Mouse (Mus musculus) gastrocnemius, postnatal 36 days (tissue): ENCODE data around the gene Map3k11. TPM values are rescaled to one million over a fixed set of nuclear protein-coding genes. Genes with fewer than 3 reads are reported as not detected.
A peak's percentile ranks its signal among the peaks of the same experiment; 100 is the strongest.

Experiments used
- DNase-seq, 2 experiments: peaks; one replicate each; pipeline ENCODE4 v3.0.0; 2022
- intact Hi-C: fragments of 180-260 bp; cut with DNase I; formaldehyde crosslinking; loops from one replicate; pipeline ENCODE4 v1.15.1; 2025
- total RNA-seq, 2 experiments: library from RNA; stranded (reverse); gene quantifications; 2 replicates each; pipeline ENCODE4 v1.2.3; 2021

Map3k11 gene
- total RNA-seq, 2 experiments from 2014 or later = 10.8 to 11.3 TPM

DNA sequence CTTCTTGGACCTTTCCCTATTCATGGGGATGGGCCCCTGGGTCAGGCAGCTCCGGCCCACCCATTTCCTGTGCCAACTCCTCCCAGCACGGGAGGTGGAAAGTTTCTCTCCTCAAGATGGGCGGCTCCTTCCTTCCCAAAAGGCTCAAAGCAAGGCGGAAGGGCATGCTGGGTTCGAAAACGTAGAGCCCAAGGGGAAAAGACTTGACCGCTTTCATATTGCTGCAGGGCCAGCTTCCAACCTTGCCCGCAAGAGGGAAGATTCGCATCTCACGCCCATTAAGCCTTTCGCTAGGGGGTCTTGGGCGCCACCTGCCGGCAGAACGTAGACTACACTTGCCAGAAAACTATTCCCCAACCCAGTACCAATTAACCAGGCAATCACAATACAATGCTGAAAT, 39.2 kb downstream of the Map3k11 start:
- DNase-seq = peak; percentile 89 to 92
- intact Hi-C loops = loop anchor here (1.0 to 5.0 kb wide), 3 partner anchors 16 to 45 kb away; partner anchors contain the start of gene Scyl1

- intact Hi-C loops = loop anchor here (1.0 to 5.0 kb wide), 3 partner anchors 18 to 43 kb away; partner anchors contain the start of gene Scyl1
- DNase-seq = peak; percentile 48 to 73
These were observed 40.3 kb downstream of the Map3k11 start for GRCm38 (mm10) chr19:5728631-5729443.

DNA sequence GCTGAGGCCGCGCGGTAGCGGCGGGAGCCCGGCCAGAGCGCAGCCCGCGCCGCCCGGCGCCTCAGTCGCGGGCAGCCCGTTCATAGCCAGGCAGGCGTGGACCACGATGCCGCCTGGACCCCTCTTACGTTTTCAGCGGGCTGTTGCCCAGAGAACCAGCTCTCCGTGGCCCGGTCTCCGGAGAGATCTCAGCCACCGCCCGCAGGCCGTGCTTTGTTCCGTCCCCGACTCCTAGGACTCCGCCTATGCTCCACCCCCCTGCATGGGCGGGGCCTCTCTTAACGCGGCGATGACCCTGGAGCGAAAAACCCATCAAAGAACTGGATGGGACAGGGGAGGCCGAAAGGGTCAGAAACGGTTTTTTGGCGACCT, 40.9 kb downstream of the Map3k11 start, which contains the start of gene Fam89b:
Gene Fam89b, minus strand, starts transcription at position 210 of the 372 bp plus-strand sequence.
- DNase-seq = peak; percentile 88 to 89
- intact Hi-C loops = loop anchor here (5.0 kb wide), 2 partner anchors 37 to 43 kb away; partner anchors contain the start of gene Scyl1

DNA sequence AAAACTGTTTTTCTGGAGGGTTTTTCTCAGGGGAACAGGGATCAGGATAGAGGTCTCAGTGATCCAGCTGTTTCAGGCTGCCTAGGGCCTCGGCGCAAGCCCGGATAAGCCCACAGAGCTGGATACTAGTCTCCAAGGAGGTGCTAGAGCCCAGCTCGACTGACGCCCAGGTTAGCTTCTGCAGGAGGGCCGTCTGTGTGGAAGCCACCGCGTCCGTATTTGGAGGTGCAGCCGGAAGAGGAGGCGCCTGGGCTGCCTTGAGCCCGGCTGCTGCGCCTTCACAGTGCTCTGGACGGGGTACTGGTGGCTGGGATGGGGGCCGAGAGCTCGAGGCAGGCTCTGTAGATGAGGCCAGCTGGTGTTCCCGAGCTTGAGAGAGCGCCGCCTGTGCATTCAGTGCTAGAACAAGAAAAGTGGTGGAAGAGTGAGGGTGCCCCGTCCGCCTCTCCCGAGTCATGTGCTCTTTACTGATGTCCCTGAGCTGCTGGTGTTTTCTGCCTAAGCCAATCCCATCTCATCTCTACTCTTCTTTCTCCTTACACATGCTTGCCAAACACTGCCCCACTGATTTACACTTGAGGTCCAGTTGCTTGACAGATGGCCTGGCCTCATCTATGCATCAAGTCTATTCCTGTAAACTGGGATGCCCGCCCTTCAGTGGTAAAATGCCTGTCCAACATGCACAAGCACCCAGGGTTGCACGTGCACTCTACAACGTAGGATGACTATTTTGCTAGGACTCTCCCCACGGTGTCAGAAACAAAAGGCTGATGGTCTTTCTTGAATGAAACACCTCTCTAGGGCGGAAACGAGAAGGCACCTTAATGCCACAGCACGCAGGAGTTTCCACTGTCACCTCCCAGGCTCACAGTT, 42.0 kb downstream of the Map3k11 start:
- no peak for DNase-seq
- intact Hi-C loops = no loop called here

DNA sequence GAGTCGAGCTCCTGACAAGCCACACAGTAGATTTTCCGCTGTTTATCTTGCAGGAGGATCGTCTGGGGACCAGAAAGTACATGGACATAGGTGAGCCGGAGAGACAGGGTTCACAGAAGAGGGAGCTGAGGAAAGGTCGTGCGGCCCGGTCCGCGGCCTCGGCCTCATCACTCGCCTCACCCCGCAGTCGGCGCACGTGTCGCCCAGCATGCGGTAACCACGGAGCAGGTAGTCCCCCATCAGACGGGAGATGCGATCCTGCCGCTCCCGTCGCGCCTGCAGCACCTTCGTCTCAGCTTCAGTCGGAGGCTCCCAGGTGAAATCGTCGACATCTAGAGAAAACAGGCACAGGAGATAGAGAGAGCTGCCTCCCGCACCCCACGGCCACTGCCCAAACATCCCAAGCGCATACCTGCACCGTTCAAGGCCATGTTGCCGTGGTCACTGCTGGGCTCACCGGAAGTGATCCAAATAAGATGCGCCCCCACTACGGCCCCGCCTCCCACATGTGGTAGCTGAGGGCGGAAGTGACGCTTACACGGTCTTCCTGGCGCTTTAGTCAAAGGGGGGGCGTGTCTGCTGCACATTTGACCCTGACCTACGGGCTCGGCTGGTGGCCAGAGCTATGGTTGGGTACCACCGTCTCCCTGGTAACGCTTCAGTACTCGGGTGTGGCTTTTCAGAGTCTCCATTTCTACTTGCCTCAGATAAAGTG, 42.9 kb downstream of the Map3k11 start:
- intact Hi-C loops = no loop called here
- DNase-seq = peak; percentile 82 to 89

GRCm38 (mm10) chr19:5734325-5734724, 45.8 kb downstream of the Map3k11 start:
- no peak for DNase-seq
- intact Hi-C loops = no loop called here

DNA sequence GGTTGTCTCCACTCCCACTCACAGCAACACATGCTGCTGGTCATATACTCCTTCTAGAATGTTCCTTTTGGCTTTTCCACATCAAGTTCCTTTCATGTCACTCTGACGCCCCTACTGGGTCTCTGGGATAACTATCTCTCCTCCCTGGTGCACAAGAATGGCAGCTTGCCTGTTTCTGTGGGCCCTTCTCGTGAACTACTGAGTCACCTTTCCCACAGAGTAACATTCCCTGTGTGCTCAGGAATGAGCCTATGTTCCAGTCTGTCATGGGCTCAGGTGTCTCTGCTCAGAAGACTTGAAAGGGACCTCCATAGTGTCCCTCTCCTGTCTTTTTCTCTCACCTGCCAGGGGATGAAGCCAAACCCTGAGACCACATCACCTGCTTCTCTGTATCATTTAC, 50.9 kb downstream of the Map3k11 start:
- intact Hi-C loops = loop anchor here (5.0 kb wide), 1 partner anchor 38 kb away; no protein-coding TSS in a partner anchor
- no peak for DNase-seq

DNA sequence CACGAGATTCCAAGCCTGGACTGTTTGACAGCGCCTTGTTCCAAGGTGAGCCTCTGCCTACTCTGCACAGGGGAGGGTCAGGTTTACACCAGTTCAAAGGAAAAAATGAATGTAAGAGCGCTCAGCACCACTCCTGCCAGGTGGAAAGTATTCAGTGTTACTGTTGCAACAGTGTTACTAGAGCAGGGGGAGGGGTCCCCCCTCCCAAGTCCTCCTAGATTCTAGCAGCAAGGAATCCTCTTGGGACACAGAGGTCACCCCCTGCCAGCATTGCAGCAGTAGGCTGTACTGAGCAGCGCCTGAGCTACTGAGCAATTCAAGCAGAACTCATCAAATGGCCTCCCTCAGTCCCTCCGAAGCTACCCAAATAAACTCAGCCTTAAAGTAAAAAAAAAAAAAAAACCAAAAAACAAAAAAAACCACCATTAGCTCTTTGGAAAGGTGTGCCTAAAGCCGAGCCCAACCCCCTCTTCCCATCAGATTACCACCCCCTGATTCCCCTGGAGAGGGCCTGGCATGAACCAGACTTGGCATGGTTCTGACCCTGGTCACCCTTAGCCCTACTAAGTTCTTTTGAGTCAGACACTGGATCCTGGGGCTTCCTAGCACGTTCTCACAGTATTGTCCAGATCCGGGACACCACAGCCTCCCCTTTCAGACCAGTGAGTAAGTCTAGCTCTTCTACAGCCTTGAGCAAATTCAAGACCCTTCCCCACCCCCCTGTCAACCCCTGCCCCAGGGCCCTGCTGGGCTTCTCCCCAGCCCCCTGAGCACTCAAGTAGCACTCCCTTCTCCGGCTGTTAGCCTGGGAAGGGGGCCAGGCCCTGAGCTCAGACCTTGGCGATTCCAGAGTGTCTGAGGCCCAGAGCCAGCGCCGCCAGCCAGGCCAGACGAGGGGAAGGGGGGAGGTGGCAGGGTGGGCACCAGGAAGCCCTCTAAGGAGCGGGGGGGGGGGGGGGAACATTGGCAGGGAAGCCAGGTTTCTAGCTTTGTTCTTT, 52.1 kb downstream of the Map3k11 start, which contains the start of gene Ltbp3:
Gene Ltbp3, plus strand, starts transcription at position 585 of the 998 bp plus-strand sequence.
- peak; percentile 80 to 87 for DNase-seq
- intact Hi-C loops = no loop called here

DNA sequence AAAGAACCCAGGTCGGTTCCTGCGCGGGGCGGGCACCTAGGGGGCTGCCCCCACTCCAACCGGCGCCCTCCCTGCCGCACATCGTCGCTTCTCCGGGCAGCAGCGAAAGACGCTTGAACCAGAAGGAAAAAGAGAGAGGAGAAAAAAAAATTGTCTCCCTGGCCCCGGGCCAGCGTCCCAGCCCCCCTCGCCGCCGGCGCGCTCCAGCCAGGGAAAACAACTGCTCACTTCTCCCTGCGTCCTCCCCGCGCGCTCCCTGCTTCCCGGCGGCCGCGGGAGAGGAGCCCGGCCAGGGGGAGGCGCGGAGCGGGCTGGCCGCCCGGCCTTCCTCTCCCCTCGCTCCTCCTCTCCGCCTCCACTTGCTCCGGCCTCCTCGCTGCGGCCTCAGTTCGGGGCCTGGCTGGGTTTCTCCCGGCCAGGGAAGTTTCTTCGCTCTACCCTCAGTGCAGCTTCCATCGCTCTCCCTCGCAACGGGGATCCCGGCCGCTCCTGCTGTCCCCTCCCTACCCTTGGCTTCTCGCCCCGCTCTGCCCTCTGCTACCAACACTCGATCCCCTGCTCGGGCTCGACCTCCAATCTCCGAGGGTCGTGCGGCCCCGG, 53.2 kb downstream of the Map3k11 start:
- intact Hi-C loops = no loop called here
- DNase-seq = peak; percentile 77 to 85

GRCm38 (mm10) chr19:5742241-5742641, 53.7 kb downstream of the Map3k11 start:
- no peak for DNase-seq
- intact Hi-C loops = no loop called here

- intact Hi-C loops = no loop called here
- no peak for DNase-seq
These were observed 55.0 kb downstream of the Map3k11 start for GRCm38 (mm10) chr19:5743576-5743975.

GRCm38 (mm10) chr19:5745756-5746710, 57.5 kb downstream of the Map3k11 start:
- intact Hi-C loops = no loop called here
- no peak for DNase-seq

DNA sequence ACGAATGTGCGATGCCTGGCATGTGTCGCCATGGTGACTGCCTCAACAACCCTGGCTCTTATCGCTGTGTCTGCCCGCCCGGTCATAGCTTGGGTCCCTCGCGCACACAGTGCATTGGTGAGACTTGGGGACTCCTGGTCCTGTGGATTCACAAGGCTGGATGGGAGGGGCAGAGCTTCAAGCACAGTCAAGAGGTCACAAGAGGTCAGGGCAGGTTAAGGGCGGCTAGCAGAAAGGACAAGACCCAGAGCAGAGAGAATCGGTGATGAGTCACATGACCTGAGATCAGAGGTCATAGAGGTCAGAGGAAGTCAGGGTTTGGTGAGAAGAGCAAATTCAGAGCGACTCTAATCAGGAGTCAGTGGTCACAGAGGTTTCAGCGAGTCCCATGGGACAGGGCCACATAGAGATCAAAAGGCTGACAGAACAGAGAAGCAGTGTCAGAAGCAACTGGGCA, 58.4 kb downstream of the Map3k11 start:
- no peak for DNase-seq
- intact Hi-C loops = no loop called here

- DNase-seq = no peak
- intact Hi-C loops = no loop called here
These were observed 60.9 kb downstream of the Map3k11 start for GRCm38 (mm10) chr19:5749476-5749875.

- no peak for DNase-seq
- intact Hi-C loops = no loop called here
These were observed 62.4 kb downstream of the Map3k11 start for GRCm38 (mm10) chr19:5750951-5751350.

DNA sequence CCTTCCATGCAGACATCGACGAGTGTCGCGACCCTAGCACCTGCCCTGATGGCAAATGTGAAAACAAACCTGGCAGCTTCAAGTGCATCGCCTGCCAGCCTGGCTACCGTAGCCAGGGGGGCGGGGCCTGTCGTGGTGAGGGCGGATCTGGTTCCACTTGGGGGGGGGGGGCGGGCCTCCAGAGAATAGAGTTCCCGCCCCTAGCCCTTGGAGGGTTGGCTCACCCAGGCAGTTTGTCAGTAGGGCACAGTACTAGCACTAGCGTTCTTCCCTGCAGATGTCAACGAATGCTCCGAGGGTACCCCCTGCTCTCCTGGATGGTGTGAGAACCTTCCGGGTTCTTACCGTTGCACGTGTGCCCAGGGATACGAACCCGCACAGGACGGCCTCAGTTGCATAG, 63.2 kb downstream of the Map3k11 start:
- intact Hi-C loops = no loop called here
- no peak for DNase-seq
